Mouse (Mus musculus) forebrain, embryonic 16.5 days (tissue): ENCODE results near the gene Acbd3. TPM values are rescaled to one million over a fixed set of nuclear protein-coding genes. Genes with fewer than 3 reads are reported as not detected.

Experiments used
- polyA plus RNA-seq: library from polyadenylated mRNA; unstranded; fragments of >200 nt; fragmentation: Nextera tagmentation; extraction: Ambion mirVana; gene quantifications from 2 replicates; pipeline ENCODE4 v1.2.1, GENCODE M21; 2015

Gene Acbd3
- polyA plus RNA-seq, 1 experiment from 2014 or later = 23.5 TPM

Other genes with a start within 250 kb of the Acbd3 start
- gene Stum, start 242.5 kb upstream of the Acbd3 start, polyA plus RNA-seq = 3.9 and 4.3 TPM in 2 replicates
- 138 and 156 TPM in 2 replicates for gene Parp1, start 157.1 kb upstream of the Acbd3 start, polyA plus RNA-seq
- 16.2 and 17.7 TPM in 2 replicates for gene Lin9, start 84.9 kb upstream of the Acbd3 start, polyA plus RNA-seq
- gene Mixl1, start 29.0 kb upstream of the Acbd3 start, polyA plus RNA-seq = 0.10 TPM in 1 of 2 replicates, not detected in the other
- 3,503 and 3,633 TPM in 2 replicates for gene H3f3a, start 87.9 kb downstream of the Acbd3 start, polyA plus RNA-seq
- gene Sde2, start 125.1 kb downstream of the Acbd3 start, polyA plus RNA-seq = 36.6 and 41.9 TPM in 2 replicates
- gene Lefty2, start 167.1 kb downstream of the Acbd3 start, polyA plus RNA-seq = 4.1 and 6.6 TPM in 2 replicates
- gene Pycr2, start 178.2 kb downstream of the Acbd3 start, polyA plus RNA-seq = 78.8 and 84.8 TPM in 2 replicates
- gene Lefty1, start 209.0 kb downstream of the Acbd3 start, polyA plus RNA-seq = 0.30 and 0.39 TPM in 2 replicates
- 1.3 and 2.0 TPM in 2 replicates for gene Tmem63a, start 216.3 kb downstream of the Acbd3 start, polyA plus RNA-seq